Mouse (Mus musculus): Measurements from ENCODE around the gene Ttc4. TPM values are rescaled to one million over a fixed set of nuclear protein-coding genes. Genes with fewer than 3 reads are reported as not detected.

The Ttc4 gene
- polyA plus RNA-seq, 1 experiment from 2014 or later = 79.5 TPM

DNA sequence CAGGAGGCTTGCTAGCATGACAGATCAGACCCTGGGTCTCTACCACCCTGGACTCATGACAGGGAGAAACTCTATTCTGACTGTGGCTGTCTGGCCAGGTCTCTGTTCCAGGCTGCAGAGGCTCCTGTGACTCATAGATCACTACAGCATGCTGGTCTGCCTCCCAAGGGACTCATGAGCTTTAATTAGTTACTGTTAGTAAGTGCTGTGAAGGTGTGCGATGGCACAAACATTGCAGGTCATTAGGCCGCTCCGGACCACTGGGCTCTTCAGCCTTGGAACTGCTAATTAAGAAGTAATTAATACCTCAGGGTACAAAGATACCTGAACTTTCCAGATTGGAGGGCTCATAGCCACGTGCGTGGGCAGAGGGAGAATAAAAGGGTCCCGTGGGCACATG lies 31.6 kb downstream of the Ttc4 start:
- Histone ChIP-seq H3K4me3 (ENCODE audit: low read depth, low read length) (no peak overlapping the region), H3K9me3 (ENCODE audit: control insufficient read depth, low read depth, low read length) (no peaks in the 10 kb centered on the region), H3K4me2 (replicated peaks; ENCODE audit: low read depth, low read length) (no peak overlapping the region), H3K27ac (ENCODE audit: low read length) (no peak overlapping the region), H3K4me1 (ENCODE audit: control insufficient read depth, insufficient read depth, low read length) (peaks cover 20% of the 10 kb centered on the region), H3K9ac (replicated peaks; ENCODE audit: low read depth, low read length) (no peak overlapping the region), H3K27me3 (ENCODE audit: control insufficient read depth, insufficient read depth, low read length) (no peaks in the 10 kb centered on the region), H3K36me3 (ENCODE audit: control insufficient read depth, insufficient read depth, low read length) (no peaks in the 10 kb centered on the region)
- ATAC-seq (ENCODE audit: insufficient number of reproducible peaks, insufficient read depth, low FRiP score, low read depth) = no peak
- 86% methylated on average over 6 of the region's 6 CpGs for WGBS

DNA sequence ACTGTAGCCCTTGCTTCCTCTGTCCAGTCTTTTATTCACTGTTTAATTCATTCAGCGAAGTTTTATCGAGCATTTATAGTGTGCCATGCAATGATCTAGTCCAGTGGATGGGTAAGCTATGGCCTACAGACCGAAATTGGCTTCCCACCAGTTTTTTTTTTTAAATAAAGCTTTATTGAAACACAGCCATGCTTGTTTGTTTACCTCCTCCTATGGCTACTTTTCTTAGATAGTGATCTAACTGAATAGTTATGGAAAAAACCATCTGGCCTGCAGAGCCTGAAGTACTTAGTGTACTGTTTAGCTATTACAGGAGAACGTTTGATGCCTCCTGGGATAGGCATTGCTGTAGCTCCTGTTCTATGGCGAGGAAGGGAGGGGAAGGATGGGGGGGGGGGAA lies 32.9 kb downstream of the Ttc4 start:
- H3K9ac ChIP-seq (replicated peaks; ENCODE audit: low read depth, low read length) = no peak overlapping the region
- no peaks in the 10 kb centered on the region for H3K36me3 ChIP-seq (ENCODE audit: control insufficient read depth, insufficient read depth, low read length)
- H3K4me1 ChIP-seq (ENCODE audit: control insufficient read depth, insufficient read depth, low read length) = peaks cover 13% of the 10 kb centered on the region
- WGBS = 73% methylated on average over 5 of the region's 5 CpGs
- no peak overlapping the region for H3K4me2 ChIP-seq (replicated peaks; ENCODE audit: low read depth, low read length)
- H3K27me3 ChIP-seq (ENCODE audit: control insufficient read depth, insufficient read depth, low read length) = no peaks in the 10 kb centered on the region
- no peak overlapping the region for H3K4me3 ChIP-seq (ENCODE audit: low read depth, low read length)
- no peaks in the 10 kb centered on the region for H3K9me3 ChIP-seq (ENCODE audit: control insufficient read depth, low read depth, low read length)
- H3K27ac ChIP-seq (ENCODE audit: low read length) = no peak overlapping the region
- no peak for ATAC-seq (ENCODE audit: insufficient number of reproducible peaks, insufficient read depth, low FRiP score, low read depth)

- no peaks in the 10 kb centered on the region for H3K9me3 ChIP-seq (ENCODE audit: control insufficient read depth, low read depth, low read length)
- peaks cover 13% of the 10 kb centered on the region for H3K4me1 ChIP-seq (ENCODE audit: control insufficient read depth, insufficient read depth, low read length)
- H3K36me3 ChIP-seq (ENCODE audit: control insufficient read depth, insufficient read depth, low read length) = no peaks in the 10 kb centered on the region
- no peak overlapping the region for H3K9ac ChIP-seq (replicated peaks; ENCODE audit: low read depth, low read length)
- no peak overlapping the region for H3K4me3 ChIP-seq (ENCODE audit: low read depth, low read length)
- no peaks in the 10 kb centered on the region for H3K27me3 ChIP-seq (ENCODE audit: control insufficient read depth, insufficient read depth, low read length)
- 59% methylated on average over 6 of the region's 6 CpGs for WGBS
- H3K27ac ChIP-seq (ENCODE audit: low read length) = peak overlapping the region; percentile 71; the same call in 1 of the 2 replicates
- H3K4me2 ChIP-seq (replicated peaks; ENCODE audit: low read depth, low read length) = no peak overlapping the region
- 0 out of 2 replicates have a peak, but pooled peaks have one; percentile 3 for ATAC-seq (ENCODE audit: insufficient number of reproducible peaks, insufficient read depth, low FRiP score, low read depth)
Measured at GRCm38 (mm10) chr4:106644218-106644610, 34.5 kb downstream of the Ttc4 start.

DNA sequence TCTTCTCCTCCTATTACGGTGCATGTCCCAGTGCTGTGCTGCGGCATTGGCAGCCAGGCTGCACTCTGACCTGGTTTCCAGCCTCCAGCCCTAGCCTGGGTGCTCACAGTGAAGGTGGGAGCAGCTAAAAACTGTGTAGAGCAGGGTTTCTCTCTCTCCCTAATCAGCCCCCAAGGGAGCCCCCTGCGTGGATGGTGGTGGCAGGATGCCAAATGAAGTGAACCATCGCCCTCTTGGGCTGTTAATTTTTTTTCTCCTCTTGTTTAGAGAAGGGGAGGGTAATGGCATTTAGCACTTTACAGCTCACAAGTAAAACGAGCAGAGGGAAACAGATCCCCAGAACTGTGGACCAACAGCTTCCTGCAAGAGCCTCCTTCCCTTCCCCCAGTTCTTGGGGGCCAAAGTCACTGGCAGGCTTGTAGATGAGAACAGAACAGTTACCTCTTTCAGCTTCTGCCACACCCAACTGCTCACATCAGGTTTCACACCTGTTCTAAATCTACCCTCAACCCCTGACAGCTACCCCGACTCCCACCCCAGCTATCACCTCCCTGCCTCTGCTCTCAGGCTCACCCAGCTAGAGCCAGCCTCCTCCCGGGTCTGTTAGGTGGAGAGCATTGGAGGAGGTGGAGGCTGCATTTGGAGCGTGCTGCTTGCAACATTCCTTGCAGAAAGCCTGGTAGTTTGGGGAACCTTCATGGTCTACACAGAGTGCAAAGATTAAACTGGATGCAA lies 35.1 kb downstream of the Ttc4 start:
- Histone ChIP-seq H3K9me3 (ENCODE audit: control insufficient read depth, low read depth, low read length) (no peaks in the 10 kb centered on the region), H3K9ac (replicated peaks; ENCODE audit: low read depth, low read length) (no peak overlapping the region), H3K4me2 (replicated peaks; ENCODE audit: low read depth, low read length) (no peak overlapping the region; the same call in 1 of the 2 replicates), H3K27me3 (ENCODE audit: control insufficient read depth, insufficient read depth, low read length) (no peaks in the 10 kb centered on the region), H3K4me1 (ENCODE audit: control insufficient read depth, insufficient read depth, low read length) (peaks cover 13% of the 10 kb centered on the region), H3K27ac (ENCODE audit: low read length) (peak overlapping the region; percentile 71; the same call in 1 of the 2 replicates), H3K4me3 (ENCODE audit: low read depth, low read length) (no peak overlapping the region), H3K36me3 (ENCODE audit: control insufficient read depth, insufficient read depth, low read length) (no peaks in the 10 kb centered on the region)
- 7% methylated on average over 8 of the region's 8 CpGs for WGBS
- peak; percentile 54; the same call in 1 of the 2 replicates for ATAC-seq (ENCODE audit: insufficient number of reproducible peaks, insufficient read depth, low FRiP score, low read depth)

GRCm38 (mm10) chr4:106634086-106634479 lies 44.7 kb downstream of the Ttc4 start:
- no peak for ATAC-seq (ENCODE audit: insufficient number of reproducible peaks, insufficient read depth, low FRiP score, low read depth)
- Histone ChIP-seq H3K9ac (replicated peaks; ENCODE audit: low read depth, low read length) (no peak overlapping the region), H3K4me1 (ENCODE audit: control insufficient read depth, insufficient read depth, low read length) (peaks cover 29% of the 10 kb centered on the region; the same call in 1 of the 2 replicates), H3K27me3 (ENCODE audit: control insufficient read depth, insufficient read depth, low read length) (no peaks in the 10 kb centered on the region), H3K36me3 (ENCODE audit: control insufficient read depth, insufficient read depth, low read length) (no peaks in the 10 kb centered on the region), H3K27ac (ENCODE audit: low read length) (peak overlapping the region; percentile 87), H3K4me2 (replicated peaks; ENCODE audit: low read depth, low read length) (no peak overlapping the region), H3K9me3 (ENCODE audit: control insufficient read depth, low read depth, low read length) (no peaks in the 10 kb centered on the region), H3K4me3 (ENCODE audit: low read depth, low read length) (no peak overlapping the region)
- 45% methylated on average over 9 of the region's 9 CpGs for WGBS

DNA sequence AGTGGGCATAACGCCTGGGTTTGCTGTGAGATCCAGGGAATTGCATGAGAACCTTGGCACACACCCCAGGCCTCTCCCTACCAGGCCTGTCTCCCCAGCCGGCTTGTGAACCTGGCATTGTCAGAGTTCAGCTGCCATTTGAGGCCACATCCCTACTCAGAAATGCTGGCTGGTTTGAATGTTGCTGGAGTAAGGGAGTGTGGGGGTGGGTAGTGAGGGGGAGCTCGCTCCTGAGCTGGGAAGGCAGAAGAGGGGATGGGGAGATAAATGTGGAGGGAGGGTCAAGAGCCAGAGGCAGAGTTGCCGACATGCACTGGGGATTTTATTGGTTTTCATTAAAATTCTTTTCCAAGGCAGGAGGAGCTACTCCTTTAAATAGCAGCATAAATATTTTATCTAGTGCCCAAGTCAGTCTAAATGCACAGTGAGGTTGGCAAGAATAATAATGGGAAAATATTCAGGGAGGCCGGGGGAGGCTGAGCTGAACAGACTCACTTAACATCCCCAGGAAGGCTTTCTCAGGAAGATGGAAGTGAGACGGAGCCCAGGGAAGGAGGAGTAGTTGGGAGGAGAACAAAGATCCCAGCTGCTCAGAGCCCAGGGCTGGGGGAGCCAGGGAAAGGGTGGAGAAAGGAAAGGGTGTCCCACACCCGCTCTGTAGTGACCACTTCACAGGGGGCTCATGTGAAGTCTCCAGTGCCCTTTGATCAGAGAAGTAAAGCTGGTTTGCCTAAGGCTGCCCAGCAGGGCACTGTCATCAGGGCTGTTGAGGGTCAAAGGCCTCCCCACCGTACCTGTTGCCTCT lies 45.3 kb downstream of the Ttc4 start:
- 25% methylated on average over 8 of the region's 8 CpGs for WGBS
- H3K4me1 ChIP-seq (ENCODE audit: control insufficient read depth, insufficient read depth, low read length) = peaks cover 32% of the 10 kb centered on the region; the same call in 1 of the 2 replicates
- no peak overlapping the region for H3K4me2 ChIP-seq (replicated peaks; ENCODE audit: low read depth, low read length)
- peak overlapping the region; percentile 87 for H3K27ac ChIP-seq (ENCODE audit: low read length)
- no peaks in the 10 kb centered on the region for H3K27me3 ChIP-seq (ENCODE audit: control insufficient read depth, insufficient read depth, low read length)
- no peaks in the 10 kb centered on the region for H3K9me3 ChIP-seq (ENCODE audit: control insufficient read depth, low read depth, low read length)
- ATAC-seq (ENCODE audit: insufficient number of reproducible peaks, insufficient read depth, low FRiP score, low read depth) = peak; percentile 21; the same call in 1 of the 2 replicates
- no peak overlapping the region for H3K4me3 ChIP-seq (ENCODE audit: low read depth, low read length)
- H3K36me3 ChIP-seq (ENCODE audit: control insufficient read depth, insufficient read depth, low read length) = no peaks in the 10 kb centered on the region
- H3K9ac ChIP-seq (replicated peaks; ENCODE audit: low read depth, low read length) = no peak overlapping the region

- no peak for ATAC-seq (ENCODE audit: insufficient number of reproducible peaks, insufficient read depth, low FRiP score, low read depth)
- peak overlapping the region; percentile 87; the same call in 1 of the 2 replicates for H3K27ac ChIP-seq (ENCODE audit: low read length)
Measured at GRCm38 (mm10) chr4:106632313-106632712, 46.4 kb downstream of the Ttc4 start.

GRCm38 (mm10) chr4:106630333-106631220 lies 48.2 kb downstream of the Ttc4 start:
- Histone ChIP-seq H3K36me3 (ENCODE audit: control insufficient read depth, insufficient read depth, low read length) (no peaks in the 10 kb centered on the region), H3K4me1 (ENCODE audit: control insufficient read depth, insufficient read depth, low read length) (peaks cover 32% of the 10 kb centered on the region; the same call in 1 of the 2 replicates), H3K27ac (ENCODE audit: low read length) (peak overlapping the region; percentile 3; the same call in 1 of the 2 replicates), H3K27me3 (ENCODE audit: control insufficient read depth, insufficient read depth, low read length) (no peaks in the 10 kb centered on the region), H3K4me3 (ENCODE audit: low read depth, low read length) (no peak overlapping the region), H3K9ac (replicated peaks; ENCODE audit: low read depth, low read length) (no peak overlapping the region), H3K4me2 (replicated peaks; ENCODE audit: low read depth, low read length) (no peak overlapping the region), H3K9me3 (ENCODE audit: control insufficient read depth, low read depth, low read length) (no peaks in the 10 kb centered on the region)
- 19% methylated on average over 14 of the region's 14 CpGs for WGBS
- ATAC-seq (ENCODE audit: insufficient number of reproducible peaks, insufficient read depth, low FRiP score, low read depth) = peak; percentile 48; the same call in 1 of the 2 replicates

More at GRCm38 (mm10) chr4:106632313-106632712, 46.4 kb downstream of the Ttc4 start:
- Histone ChIP-seq H3K9me3 (ENCODE audit: control insufficient read depth, low read depth, low read length) (no peaks in the 10 kb centered on the region), H3K4me2 (replicated peaks; ENCODE audit: low read depth, low read length) (no peak overlapping the region), H3K27me3 (ENCODE audit: control insufficient read depth, insufficient read depth, low read length) (no peaks in the 10 kb centered on the region), H3K9ac (replicated peaks; ENCODE audit: low read depth, low read length) (no peak overlapping the region), H3K4me3 (ENCODE audit: low read depth, low read length) (no peak overlapping the region), H3K4me1 (ENCODE audit: control insufficient read depth, insufficient read depth, low read length) (peaks cover 32% of the 10 kb centered on the region; the same call in 1 of the 2 replicates), H3K36me3 (ENCODE audit: control insufficient read depth, insufficient read depth, low read length) (no peaks in the 10 kb centered on the region)
- WGBS = 0% methylated on average over 1 of the region's 3 CpGs
